Mouse (Mus musculus) hindbrain, embryonic 15.5 days (tissue): ENCODE data around the gene Olfr205. TPM values are rescaled to one million over a fixed set of nuclear protein-coding genes. Genes with fewer than 3 reads are reported as not detected.
"Not testable (repeated sequence)": the region's sequence is repeated elsewhere in the genome, so short reads cannot be mapped to it uniquely, and the experiment has no call there.

Experiments used
- ATAC-seq: fragments of 200-750 bp; cut with Nextera tagmentation; 2 replicates; pipeline ENCODE4 v1.8.0; 2017; ENCODE audit warnings: low read depth, moderate number of reproducible peaks, moderate TSS enrichment; ENCODE audit not compliant: low FRiP score
- H3K27ac ChIP-seq: fragments of 300-500 bp; sonication (generic); replicated peaks from 2 replicates; pipeline ENCODE4 v1.5.1; 2015; ENCODE audit warnings: mild to moderate bottlenecking, inconsistent platforms
- H3K27me3 ChIP-seq: fragments of 300-500 bp; sonication (generic); 2 replicates; pipeline ENCODE4 v1.6.1; 2015; ENCODE audit warnings: control low read depth, inconsistent platforms
- H3K36me3 ChIP-seq: fragments of 300-500 bp; sonication (generic); 2 replicates; pipeline ENCODE4 v1.6.1; 2015; ENCODE audit warnings: control low read depth, inconsistent platforms
- H3K4me1 ChIP-seq: fragments of 300-500 bp; sonication (generic); replicated peaks from 2 replicates; pipeline ENCODE4 v1.6.1; 2015; ENCODE audit warnings: control low read depth, inconsistent platforms
- H3K4me2 ChIP-seq: fragments of 300-500 bp; sonication (generic); 2 replicates; pipeline ENCODE4 v1.6.1; 2015; ENCODE audit warnings: moderate library complexity, mild to moderate bottlenecking, inconsistent platforms
- H3K4me3 ChIP-seq: fragments of 300-500 bp; sonication (generic); 2 replicates; pipeline ENCODE4 v1.5.1; 2015; ENCODE audit warnings: mild to moderate bottlenecking, inconsistent platforms
- H3K9ac ChIP-seq: fragments of 300-500 bp; sonication (generic); 2 replicates; pipeline ENCODE4 v1.6.1; 2015; ENCODE audit warnings: inconsistent platforms
- H3K9me3 ChIP-seq: fragments of 300-500 bp; sonication (generic); 2 replicates; pipeline ENCODE4 v1.6.1; 2016; ENCODE audit warnings: control low read depth, inconsistent platforms
- WGBS: fragments of 180-500 bp; shearing (Covaris S2); methylation state at CpG from one replicate; pipeline ENCODE4 v1.1.7; 2015; 5-methylcytosine and 5-hydroxymethylcytosine counted together
- polyA plus RNA-seq: library from polyadenylated mRNA; unstranded; fragments of >200 nt; fragmentation: Nextera tagmentation; extraction: Ambion mirVana; gene quantifications from 2 replicates; pipeline ENCODE4 v1.2.1, GENCODE M21; 2015

The Olfr205 gene
- not detected in 2 replicates for polyA plus RNA-seq

GRCm38 (mm10) chr16:59331038-59331437, at the start of gene Olfr205:
Gene Olfr205, minus strand, starts transcription at chr16:59331138.
- H3K4me2 ChIP-seq: no peak within 1 kb of the TSS
- no peaks in the 10 kb centered on the region for H3K27me3 ChIP-seq
- ATAC-seq: no peak
- H3K9ac ChIP-seq: no peak within 1 kb of the TSS
- H3K9me3 ChIP-seq: no peaks in the 10 kb centered on the region
- H3K4me3 ChIP-seq: no peak within 1 kb of the TSS
- no peaks in the 10 kb centered on the region for H3K36me3 ChIP-seq
- H3K27ac ChIP-seq: no peak within 1 kb of the TSS
- no peaks in the 10 kb centered on the region for H3K4me1 ChIP-seq

- WGBS: 78% methylated on average over 2 of the region's 2 CpGs
- Histone ChIP-seq H3K9me3 (no peaks in the 10 kb centered on the region), H3K27me3 (no peaks in the 10 kb centered on the region), H3K9ac (no peak within 1 kb of the TSS), H3K4me2 (no peak within 1 kb of the TSS), H3K4me1 (no peaks in the 10 kb centered on the region), H3K4me3 (no peak within 1 kb of the TSS), H3K36me3 (no peaks in the 10 kb centered on the region), H3K27ac (no peak within 1 kb of the TSS)
- ATAC-seq: no peak
Observed at GRCm38 (mm10) chr16:59363893-59364292, 33.0 kb upstream of the Olfr205 start, which contains the start of gene Olfr209. Gene Olfr209, minus strand, starts transcription at chr16:59363993.

GRCm38 (mm10) chr16:59349146-59349545, 18.2 kb upstream of the Olfr205 start, which contains the start of gene Olfr206:
Gene Olfr206, minus strand, starts transcription at chr16:59349246.
- WGBS: 92% methylated on average over 1 of the region's 1 CpGs
- H3K4me3 ChIP-seq: no peak within 1 kb of the TSS
- no peak within 1 kb of the TSS for H3K9ac ChIP-seq
- H3K27ac ChIP-seq: no peak within 1 kb of the TSS
- H3K27me3 ChIP-seq: no peaks in the 10 kb centered on the region
- no peaks in the 10 kb centered on the region for H3K4me1 ChIP-seq
- no peak for ATAC-seq
- H3K36me3 ChIP-seq: no peaks in the 10 kb centered on the region
- no peak within 1 kb of the TSS for H3K4me2 ChIP-seq
- H3K9me3 ChIP-seq: no peaks in the 10 kb centered on the region

GRCm38 (mm10) chr16:59323262-59323661, 7.7 kb downstream of the Olfr205 start:
- H3K9me3 ChIP-seq, H3K9ac ChIP-seq, ATAC-seq, H3K27me3 ChIP-seq, H3K4me2 ChIP-seq, H3K4me3 ChIP-seq, H3K27ac ChIP-seq, H3K4me1 ChIP-seq, H3K36me3 ChIP-seq: not testable (repeated sequence)
- WGBS: 60% methylated on average over 1 of the region's 1 CpGs

- Histone ChIP-seq H3K9ac (no peak within 1 kb of the TSS), H3K27ac (no peak within 1 kb of the TSS), H3K4me1 (no peaks in the 10 kb centered on the region), H3K27me3 (no peaks in the 10 kb centered on the region), H3K4me3 (no peak within 1 kb of the TSS), H3K4me2 (no peak within 1 kb of the TSS), H3K9me3 (no peaks in the 10 kb centered on the region), H3K36me3 (no peaks in the 10 kb centered on the region)
- no peak for ATAC-seq
Observed at GRCm38 (mm10) chr16:59318148-59318547, 12.8 kb downstream of the Olfr205 start, which contains the start of gene Olfr204. Gene Olfr204, minus strand, starts transcription at chr16:59318248.

- ATAC-seq: no peak
- Histone ChIP-seq H3K4me3 (no peak within 1 kb of the TSS), H3K4me1 (no peaks in the 10 kb centered on the region), H3K4me2 (no peak within 1 kb of the TSS), H3K27ac (no peak within 1 kb of the TSS), H3K9me3 (no peaks in the 10 kb centered on the region), H3K27me3 (no peaks in the 10 kb centered on the region), H3K9ac (no peak within 1 kb of the TSS), H3K36me3 (no peaks in the 10 kb centered on the region)
- 89% methylated on average over 2 of the region's 2 CpGs for WGBS
Observed at GRCm38 (mm10) chr16:59298581-59298980, 32.4 kb downstream of the Olfr205 start, which contains the start of gene Olfr203. Gene Olfr203, plus strand, starts transcription at chr16:59298881.

GRCm38 (mm10) chr16:59287576-59287975, 43.4 kb downstream of the Olfr205 start:
- H3K27me3 ChIP-seq, H3K9ac ChIP-seq, H3K27ac ChIP-seq, H3K9me3 ChIP-seq, H3K36me3 ChIP-seq, ATAC-seq, H3K4me1 ChIP-seq, H3K4me2 ChIP-seq, H3K4me3 ChIP-seq: not testable (repeated sequence)
- 83% methylated on average over 9 of the region's 9 CpGs for WGBS

GRCm38 (mm10) chr16:59286693-59287092, 44.2 kb downstream of the Olfr205 start, which contains the start of gene Olfr202:
Gene Olfr202, minus strand, starts transcription at chr16:59286793.
- H3K9ac ChIP-seq: no peak within 1 kb of the TSS
- H3K27ac ChIP-seq: no peak within 1 kb of the TSS
- WGBS: 90% methylated on average over 1 of the region's 1 CpGs
- no peaks in the 10 kb centered on the region for H3K9me3 ChIP-seq
- H3K4me2 ChIP-seq: no peak within 1 kb of the TSS
- ATAC-seq: no peak
- H3K36me3 ChIP-seq: no peaks in the 10 kb centered on the region
- H3K4me1 ChIP-seq: no peaks in the 10 kb centered on the region
- no peak within 1 kb of the TSS for H3K4me3 ChIP-seq
- no peaks in the 10 kb centered on the region for H3K27me3 ChIP-seq

GRCm38 (mm10) chr16:59283476-59283875, 47.5 kb downstream of the Olfr205 start:
- WGBS: 77% methylated on average over 1 of the region's 1 CpGs
- ATAC-seq: no peak
- H3K27me3 ChIP-seq: no peaks in the 10 kb centered on the region
- no peak overlapping the region for H3K9ac ChIP-seq
- no peak overlapping the region for H3K4me3 ChIP-seq
- H3K4me2 ChIP-seq: no peak overlapping the region
- no peaks in the 10 kb centered on the region for H3K9me3 ChIP-seq
- no peak overlapping the region for H3K27ac ChIP-seq
- H3K36me3 ChIP-seq: no peaks in the 10 kb centered on the region
- no peaks in the 10 kb centered on the region for H3K4me1 ChIP-seq

GRCm38 (mm10) chr16:59280542-59280941, 50.4 kb downstream of the Olfr205 start:
- no peak overlapping the region for H3K27ac ChIP-seq
- H3K4me1 ChIP-seq: no peaks in the 10 kb centered on the region
- no peaks in the 10 kb centered on the region for H3K27me3 ChIP-seq
- no peaks in the 10 kb centered on the region for H3K9me3 ChIP-seq
- 83% methylated on average over 3 of the region's 3 CpGs for WGBS
- ATAC-seq: no peak
- no peaks in the 10 kb centered on the region for H3K36me3 ChIP-seq
- H3K4me2 ChIP-seq: no peak overlapping the region
- H3K4me3 ChIP-seq: no peak overlapping the region
- no peak overlapping the region for H3K9ac ChIP-seq

Other genes with a start within 250 kb of the Olfr205 start
- gene Olfr191, start 241.3 kb downstream of the Olfr205 start, polyA plus RNA-seq: not detected in 2 replicates
- gene Olfr193, start 219.3 kb downstream of the Olfr205 start, polyA plus RNA-seq: not detected in 2 replicates
- gene Olfr194, start 210.1 kb downstream of the Olfr205 start, polyA plus RNA-seq: not detected in 2 replicates
- gene Olfr195, start 184.1 kb downstream of the Olfr205 start, polyA plus RNA-seq: not detected in 2 replicates
- gene Olfr196, start 160.7 kb downstream of the Olfr205 start, polyA plus RNA-seq: not detected in 2 replicates
- gene Olfr198, start 127.6 kb downstream of the Olfr205 start, polyA plus RNA-seq: not detected in 2 replicates
- gene Olfr199, start 111.4 kb downstream of the Olfr205 start, polyA plus RNA-seq: not detected in 2 replicates
- gene Olfr201, start 58.5 kb downstream of the Olfr205 start, polyA plus RNA-seq: not detected in 2 replicates
- gene Olfr202, start 44.3 kb downstream of the Olfr205 start, polyA plus RNA-seq: not detected in 2 replicates
- gene Olfr203, start 32.3 kb downstream of the Olfr205 start, polyA plus RNA-seq: not detected in 2 replicates
- gene Olfr204, start 12.9 kb downstream of the Olfr205 start, polyA plus RNA-seq: not detected in 2 replicates
- not detected in 2 replicates for gene Olfr206, start 18.1 kb upstream of the Olfr205 start, polyA plus RNA-seq
- not detected in 2 replicates for gene Olfr209, start 32.9 kb upstream of the Olfr205 start, polyA plus RNA-seq
- gene Gabrr3, start 76.2 kb upstream of the Olfr205 start, polyA plus RNA-seq: not detected in 2 replicates
- 16.4 and 17.1 TPM in 2 replicates for gene Riox2, start 140.6 kb upstream of the Olfr205 start, polyA plus RNA-seq